Mouse (Mus musculus): ENCODE data around the gene Fbxl21. TPM values are rescaled to one million over a fixed set of nuclear protein-coding genes. Genes with fewer than 3 reads are reported as not detected.

Fbxl21 gene
- polyA plus RNA-seq, 1 experiment from 2014 or later, result 2.7 TPM

DNA sequence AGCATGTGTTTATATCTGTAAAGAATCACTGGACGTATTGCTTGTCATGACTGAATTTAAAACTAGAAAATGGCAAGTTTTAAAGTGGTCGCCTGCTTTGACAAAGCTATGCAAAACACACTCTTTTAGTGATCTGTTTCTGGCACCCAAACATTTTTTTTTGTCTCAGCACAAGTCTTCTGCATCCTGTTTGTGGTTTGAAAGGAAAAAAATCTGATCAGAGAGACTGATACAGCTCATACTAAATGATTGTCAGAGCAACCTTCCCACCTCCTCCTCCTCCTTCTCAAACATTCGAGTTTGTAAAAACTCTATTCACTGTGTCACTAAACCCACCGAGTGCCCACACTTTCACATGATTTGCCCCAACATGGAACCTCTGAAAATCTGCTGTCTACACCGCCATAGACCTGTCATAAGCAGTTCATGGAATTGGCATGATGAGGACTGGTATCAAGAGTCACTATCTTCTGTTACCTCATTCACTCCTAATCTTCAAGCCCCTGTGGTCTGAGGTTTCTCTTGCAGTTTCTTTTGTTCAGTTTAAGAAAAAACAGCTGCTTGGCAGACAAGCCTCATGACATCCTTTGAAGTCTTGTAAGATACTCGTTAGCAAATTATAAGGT lies 15.3 kb upstream of the Fbxl21 start:
- no peak overlapping the region for H3K27ac ChIP-seq

DNA sequence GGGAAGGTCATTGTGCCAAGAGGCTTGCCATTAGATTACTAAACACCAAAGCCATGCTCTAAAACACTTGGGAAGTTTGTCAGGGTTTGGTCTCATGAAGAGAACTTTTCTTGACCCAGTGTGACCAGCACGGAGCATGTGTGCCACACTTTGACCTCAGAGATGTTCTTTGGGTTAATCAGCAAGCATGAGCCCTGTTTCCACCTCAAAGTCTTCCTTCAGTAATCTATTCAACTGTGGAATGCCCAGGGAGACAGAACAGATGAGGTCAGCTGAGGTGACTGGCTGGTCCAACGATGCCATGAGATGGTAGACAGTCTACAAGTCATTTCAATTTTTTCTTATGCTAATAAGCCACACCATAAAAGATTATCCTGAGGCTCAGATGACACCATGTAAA lies 12.5 kb upstream of the Fbxl21 start:
- H3K27me3 ChIP-seq (ENCODE audit: insufficient read depth, low read length), result no peaks in the 10 kb centered on the region
- H3K4me3 ChIP-seq (replicated peaks; ENCODE audit: low read depth, low read length), result no peak overlapping the region
- H3K4me2 ChIP-seq (ENCODE audit: low read length), result no peak overlapping the region
- no peak overlapping the region for H3K27ac ChIP-seq
- no peak for DNase-seq (ENCODE audit: low spot score)
- no peak for TF ChIP-seq CTCF (IDR thresholded peaks at IDR 0.05; ENCODE audit: low read depth)
- H3K9me3 ChIP-seq (replicated peaks; ENCODE audit: low read length), result no peaks in the 10 kb centered on the region
- H3K36me3 ChIP-seq (ENCODE audit: insufficient read depth, low read length), result no peaks in the 10 kb centered on the region
- 0 out of 2 replicates have a peak, but pooled peaks have one; percentile 29 for ATAC-seq (replicated peaks; ENCODE audit: low FRiP score, low read depth)
- no peak overlapping the region for H3K9ac ChIP-seq (ENCODE audit: low read depth, low read length)
- WGBS, result 76% methylated on average over 2 of the region's 2 CpGs
- no peaks in the 10 kb centered on the region for H3K4me1 ChIP-seq (replicated peaks; ENCODE audit: insufficient read depth, low read length)

More for the DNA sequence above, 15.3 kb upstream of the Fbxl21 start:
- Histone ChIP-seq H3K4me1 (replicated peaks; ENCODE audit: insufficient read depth, low read length) (no peaks in the 10 kb centered on the region), H3K4me3 (replicated peaks; ENCODE audit: low read depth, low read length) (no peak overlapping the region), H3K36me3 (ENCODE audit: insufficient read depth, low read length) (no peaks in the 10 kb centered on the region), H3K9ac (ENCODE audit: low read depth, low read length) (no peak overlapping the region), H3K9me3 (replicated peaks; ENCODE audit: low read length) (no peaks in the 10 kb centered on the region), H3K27me3 (ENCODE audit: insufficient read depth, low read length) (no peaks in the 10 kb centered on the region), H3K4me2 (ENCODE audit: low read length) (no peak overlapping the region)
- 73% methylated on average over 6 of the region's 6 CpGs for WGBS
- no peak for DNase-seq (ENCODE audit: low spot score)
- no peak for ATAC-seq (replicated peaks; ENCODE audit: low FRiP score, low read depth)
- TF ChIP-seq CTCF (IDR thresholded peaks at IDR 0.05; ENCODE audit: low read depth), result no peak

DNA sequence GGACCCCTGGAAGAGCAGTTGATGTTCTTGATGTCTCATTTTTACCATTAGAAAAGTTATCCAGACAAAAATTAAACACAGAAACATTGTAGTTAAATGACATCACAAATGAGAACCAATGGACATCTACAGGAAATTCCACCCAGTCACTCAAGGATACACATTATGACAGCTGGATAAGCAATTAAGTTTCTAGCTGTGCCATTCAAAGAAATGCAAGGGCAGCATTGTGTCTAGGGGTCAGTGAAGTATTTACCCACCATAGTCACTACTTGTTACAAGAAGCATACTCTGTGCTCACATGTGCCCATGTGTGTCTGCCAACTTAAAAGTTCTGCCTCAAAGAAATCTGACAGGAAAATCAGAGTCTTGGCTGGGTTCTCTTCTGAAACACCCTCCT lies 8.7 kb upstream of the Fbxl21 start:
- Histone ChIP-seq H3K27me3 (ENCODE audit: insufficient read depth, low read length) (no peaks in the 10 kb centered on the region), H3K36me3 (ENCODE audit: insufficient read depth, low read length) (no peaks in the 10 kb centered on the region), H3K4me1 (replicated peaks; ENCODE audit: insufficient read depth, low read length) (no peaks in the 10 kb centered on the region), H3K4me3 (replicated peaks; ENCODE audit: low read depth, low read length) (no peak overlapping the region), H3K27ac (no peak overlapping the region), H3K9ac (ENCODE audit: low read depth, low read length) (no peak overlapping the region), H3K9me3 (replicated peaks; ENCODE audit: low read length) (no peaks in the 10 kb centered on the region), H3K4me2 (ENCODE audit: low read length) (no peak overlapping the region)
- ATAC-seq (replicated peaks; ENCODE audit: low FRiP score, low read depth), result no peak
- DNase-seq (ENCODE audit: low spot score), result no peak
- TF ChIP-seq CTCF (IDR thresholded peaks at IDR 0.05; ENCODE audit: low read depth), result no peak

DNA sequence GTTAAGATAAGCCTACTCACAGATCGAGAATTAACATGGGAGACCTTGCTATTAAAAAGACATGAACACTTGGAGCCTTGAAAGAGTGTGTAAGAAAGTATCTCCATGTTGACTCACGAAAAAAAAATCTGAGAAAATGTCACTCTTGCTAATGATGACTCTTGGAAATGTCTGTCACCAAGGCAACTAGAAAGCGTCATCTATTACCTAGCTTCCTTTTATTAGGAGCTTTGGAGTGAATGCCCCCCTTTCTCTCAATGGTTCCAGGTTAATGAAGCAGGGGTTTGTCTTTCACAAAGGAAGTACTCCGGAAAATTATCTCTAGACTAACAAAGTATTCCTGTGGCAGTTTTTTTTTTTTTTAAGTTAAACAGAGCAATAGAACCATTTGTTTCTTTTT lies 6.0 kb upstream of the Fbxl21 start:
- no peak overlapping the region for H3K9ac ChIP-seq (ENCODE audit: low read depth, low read length)
- no peak overlapping the region for H3K4me2 ChIP-seq (ENCODE audit: low read length)
- WGBS, result 66% methylated on average over 4 of the region's 4 CpGs
- no peaks in the 10 kb centered on the region for H3K27me3 ChIP-seq (ENCODE audit: insufficient read depth, low read length)
- H3K36me3 ChIP-seq (ENCODE audit: insufficient read depth, low read length), result no peaks in the 10 kb centered on the region
- H3K4me1 ChIP-seq (replicated peaks; ENCODE audit: insufficient read depth, low read length), result no peaks in the 10 kb centered on the region
- H3K27ac ChIP-seq, result no peak overlapping the region
- H3K4me3 ChIP-seq (replicated peaks; ENCODE audit: low read depth, low read length), result no peak overlapping the region
- no peaks in the 10 kb centered on the region for H3K9me3 ChIP-seq (replicated peaks; ENCODE audit: low read length)
- no peak for ATAC-seq (replicated peaks; ENCODE audit: low FRiP score, low read depth)
- TF ChIP-seq CTCF (IDR thresholded peaks at IDR 0.05; ENCODE audit: low read depth), result no peak
- no peak for DNase-seq (ENCODE audit: low spot score)

DNA sequence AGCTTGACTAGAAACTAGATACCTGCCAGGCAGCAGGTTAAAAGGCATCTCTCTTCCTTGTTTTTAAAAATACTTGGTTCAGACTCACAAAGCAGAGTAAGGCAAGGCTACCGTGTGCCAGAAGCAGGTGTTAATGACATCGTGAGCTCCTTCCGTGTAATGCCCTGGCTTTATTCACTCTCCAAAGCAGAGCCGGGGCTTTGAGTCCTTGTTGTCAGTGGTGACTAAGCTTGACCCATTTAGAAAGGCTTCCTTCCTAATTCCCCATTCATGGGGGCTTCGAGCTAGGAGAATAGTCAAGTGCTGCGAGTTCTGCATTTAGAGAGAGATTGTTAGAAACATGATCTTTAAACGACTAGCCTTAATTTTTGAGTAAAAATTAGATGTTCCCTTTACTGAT lies 5.5 kb upstream of the Fbxl21 start:
- Histone ChIP-seq H3K4me3 (replicated peaks; ENCODE audit: low read depth, low read length) (no peak overlapping the region), H3K27ac (no peak overlapping the region), H3K27me3 (ENCODE audit: insufficient read depth, low read length) (no peaks in the 10 kb centered on the region), H3K4me2 (ENCODE audit: low read length) (no peak overlapping the region), H3K9me3 (replicated peaks; ENCODE audit: low read length) (no peaks in the 10 kb centered on the region), H3K36me3 (ENCODE audit: insufficient read depth, low read length) (no peaks in the 10 kb centered on the region), H3K4me1 (replicated peaks; ENCODE audit: insufficient read depth, low read length) (no peaks in the 10 kb centered on the region), H3K9ac (ENCODE audit: low read depth, low read length) (no peak overlapping the region)
- no peak for TF ChIP-seq CTCF (IDR thresholded peaks at IDR 0.05; ENCODE audit: low read depth)
- ATAC-seq (replicated peaks; ENCODE audit: low FRiP score, low read depth), result no peak
- no peak for DNase-seq (ENCODE audit: low spot score)
- WGBS, result 59% methylated on average over 7 of the region's 7 CpGs

DNA sequence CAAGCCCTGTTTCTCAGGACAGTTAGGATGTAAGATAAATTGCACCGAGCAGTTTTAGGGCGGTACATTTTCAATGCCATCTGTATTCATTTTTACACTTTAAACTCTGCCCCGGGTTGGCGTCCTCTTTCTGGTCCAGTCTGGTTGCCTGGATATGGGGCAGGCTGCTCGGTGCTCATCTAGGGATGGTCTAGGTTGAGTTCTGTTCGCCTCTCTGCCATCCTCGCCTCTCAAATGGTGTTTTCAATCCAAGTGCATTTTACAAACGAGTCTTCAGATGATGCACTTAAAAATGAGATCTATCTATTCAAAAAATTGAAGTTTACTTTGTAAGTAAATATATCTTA lies 522 bp downstream of the Fbxl21 start:
- no peaks in the 10 kb centered on the region for H3K9me3 ChIP-seq (replicated peaks; ENCODE audit: low read length)
- no peak for TF ChIP-seq CTCF (IDR thresholded peaks at IDR 0.05; ENCODE audit: low read depth)
- peak overlapping the region; percentile 50 for H3K4me3 ChIP-seq (replicated peaks; ENCODE audit: low read depth, low read length)
- H3K9ac ChIP-seq (ENCODE audit: low read depth, low read length), result peak overlapping the region; percentile 54
- no peaks in the 10 kb centered on the region for H3K27me3 ChIP-seq (ENCODE audit: insufficient read depth, low read length)
- WGBS, result 4% methylated on average over 8 of the region's 8 CpGs
- peak overlapping the region; percentile 95 for H3K4me2 ChIP-seq (ENCODE audit: low read length)
- no peaks in the 10 kb centered on the region for H3K4me1 ChIP-seq (replicated peaks; ENCODE audit: insufficient read depth, low read length)
- peak overlapping the region; percentile 31; the same call in 1 of the 2 replicates for H3K27ac ChIP-seq
- DNase-seq (ENCODE audit: low spot score), result no peak
- peak; percentile 1; the same call in 1 of the 2 replicates for ATAC-seq (replicated peaks; ENCODE audit: low FRiP score, low read depth)
- no peaks in the 10 kb centered on the region for H3K36me3 ChIP-seq (ENCODE audit: insufficient read depth, low read length)

DNA sequence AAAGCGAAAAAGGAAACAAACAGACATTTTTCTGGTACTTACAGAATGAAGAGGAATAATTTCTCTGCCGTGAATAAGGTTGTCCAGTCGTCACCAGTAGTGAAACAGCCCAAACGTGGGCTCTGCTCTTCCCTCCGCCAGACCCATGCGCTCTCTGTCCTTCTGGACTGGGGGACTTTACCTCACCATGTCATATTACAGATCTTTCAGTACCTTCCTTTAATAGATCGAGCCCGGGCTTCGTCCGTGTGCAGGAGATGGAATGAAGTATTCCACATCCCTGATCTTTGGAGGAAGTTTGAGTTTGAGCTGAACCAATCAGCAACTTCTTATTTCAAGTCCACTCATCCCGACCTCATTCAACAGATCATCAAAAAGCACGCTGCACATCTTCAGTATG lies 4.6 kb downstream of the Fbxl21 start:
- H3K4me2 ChIP-seq (ENCODE audit: low read length), result no peak overlapping the region
- H3K27me3 ChIP-seq (ENCODE audit: insufficient read depth, low read length), result no peaks in the 10 kb centered on the region
- no peak overlapping the region for H3K4me3 ChIP-seq (replicated peaks; ENCODE audit: low read depth, low read length)
- 87% methylated on average over 12 of the region's 12 CpGs for WGBS
- no peaks in the 10 kb centered on the region for H3K4me1 ChIP-seq (replicated peaks; ENCODE audit: insufficient read depth, low read length)
- H3K9me3 ChIP-seq (replicated peaks; ENCODE audit: low read length), result no peaks in the 10 kb centered on the region
- no peaks in the 10 kb centered on the region for H3K36me3 ChIP-seq (ENCODE audit: insufficient read depth, low read length)
- no peak for ATAC-seq (replicated peaks; ENCODE audit: low FRiP score, low read depth)
- no peak overlapping the region for H3K27ac ChIP-seq
- no peak for TF ChIP-seq CTCF (IDR thresholded peaks at IDR 0.05; ENCODE audit: low read depth)
- H3K9ac ChIP-seq (ENCODE audit: low read depth, low read length), result no peak overlapping the region
- DNase-seq (ENCODE audit: low spot score), result no peak

Measured in kidney, postnatal 0 days (tissue).